Mouse (Mus musculus): Measurements from ENCODE around the gene C1s2.
"Not testable (repeated sequence)": the region's sequence is repeated elsewhere in the genome, so short reads cannot be mapped to it uniquely, and the experiment has no call there.

GRCm38 (mm10) chr6:124682291-124682690, 46.4 kb upstream of the C1s2 start:
- TF ChIP-seq CTCF (IDR thresholded peaks at IDR 0.05; ENCODE audit: borderline replicate concordance, insufficient read depth, low read depth, low read length); POLR2A (IDR thresholded peaks at IDR 0.05; ENCODE audit: borderline replicate concordance, insufficient read depth, low read length): not testable (repeated sequence)

All from cerebellum, adult 2 months (tissue).